Mouse (Mus musculus) ES-Bruce4 (cell line): ENCODE measurements around the gene Itga1. TPM values are rescaled to one million over a fixed set of nuclear protein-coding genes. Genes with fewer than 3 reads are reported as not detected.

ENCODE experiments used
- H3K27ac ChIP-seq: 2 replicates; pipeline ENCODE4 v1.5.1; 2012; ENCODE audit warnings: low read length, inconsistent platforms; ENCODE audit not compliant: insufficient read depth
- H3K27me3 ChIP-seq: 2 replicates; pipeline ENCODE4 v1.6.1; 2012; ENCODE audit warnings: mild to moderate bottlenecking, low read length, inconsistent platforms; ENCODE audit not compliant: control insufficient read depth, poor library complexity, insufficient read depth, severe bottlenecking
- H3K36me3 ChIP-seq: 2 replicates; pipeline ENCODE4 v1.6.1; 2012; ENCODE audit warnings: inconsistent platforms, mild to moderate bottlenecking, low read length, moderate library complexity; ENCODE audit not compliant: control insufficient read depth, poor library complexity, insufficient read depth, severe bottlenecking
- H3K4me1 ChIP-seq: one replicate; pipeline ENCODE4 v1.8.1; 2011; ENCODE audit warnings: low read length; ENCODE audit not compliant: control insufficient read depth, insufficient read depth
- H3K4me3 ChIP-seq: 2 replicates; pipeline ENCODE4 v1.5.1; 2011; ENCODE audit warnings: low read depth, mild to moderate bottlenecking, low read length
- H3K9ac ChIP-seq: 2 replicates; pipeline ENCODE4 v1.6.1; 2012; ENCODE audit warnings: low read depth, mild to moderate bottlenecking, inconsistent platforms; ENCODE audit not compliant: poor library complexity, severe bottlenecking
- H3K9me3 ChIP-seq: replicated peaks from 2 replicates; pipeline ENCODE4 v1.6.1; 2012; ENCODE audit warnings: mild to moderate bottlenecking, low read length, inconsistent platforms; ENCODE audit not compliant: control insufficient read depth, poor library complexity, insufficient read depth, severe bottlenecking
- CTCF ChIP-seq: IDR thresholded peaks from one replicate; pipeline ENCODE4 v1.8.1; 2011; ENCODE audit warnings: low read depth, low read length
- EP300 ChIP-seq: IDR thresholded peaks from 2 replicates; pipeline ENCODE4 v1.6.1; 2011; ENCODE audit warnings: low read depth, low read length; ENCODE audit not compliant: insufficient read depth
- POLR2A ChIP-seq: IDR thresholded peaks from one replicate; pipeline ENCODE4 v1.8.1; 2011; ENCODE audit warnings: low read length; ENCODE audit not compliant: insufficient read depth
- polyA plus RNA-seq: library from polyadenylated mRNA; stranded (reverse); fragments of >200 nt; gene quantifications from 2 replicates; pipeline ENCODE4 v1.2.4, GENCODE M21; 2011; ENCODE audit warnings: low read depth; ENCODE audit not compliant: missing spikeins, insufficient read depth, insufficient read length

The Itga1 gene
- polyA plus RNA-seq, 1 experiment, result 5.2 TPM

GRCm38 (mm10) chr13:115077346-115078134 is 24.2 kb downstream of the Itga1 start:
- Histone ChIP-seq H3K27me3 (no peaks in the 10 kb centered on the region), H3K36me3 (no peaks in the 10 kb centered on the region), H3K4me3 (no peak overlapping the region), H3K4me1 (peaks cover 3% of the 10 kb centered on the region), H3K9ac (no peak overlapping the region), H3K9me3 (peaks cover 3% of the 10 kb centered on the region; the same call in 1 of the 2 replicates), H3K27ac (no peak overlapping the region)
- TF ChIP-seq CTCF, result no peak
- no peak for TF ChIP-seq POLR2A
- no peak for TF ChIP-seq EP300

GRCm38 (mm10) chr13:115072386-115072785 is 29.4 kb downstream of the Itga1 start:
- TF ChIP-seq POLR2A, result no peak
- TF ChIP-seq EP300, result no peak
- TF ChIP-seq CTCF, result no peak
- Histone ChIP-seq H3K27ac (no peak overlapping the region), H3K36me3 (no peaks in the 10 kb centered on the region), H3K9me3 (no peaks in the 10 kb centered on the region), H3K9ac (no peak overlapping the region), H3K4me3 (no peak overlapping the region), H3K27me3 (no peaks in the 10 kb centered on the region), H3K4me1 (peaks cover 2% of the 10 kb centered on the region)

GRCm38 (mm10) chr13:115071431-115071830 is 30.3 kb downstream of the Itga1 start:
- Histone ChIP-seq H3K9me3 (no peaks in the 10 kb centered on the region), H3K9ac (no peak overlapping the region), H3K27me3 (no peaks in the 10 kb centered on the region), H3K36me3 (no peaks in the 10 kb centered on the region), H3K4me3 (no peak overlapping the region), H3K27ac (no peak overlapping the region), H3K4me1 (no peaks in the 10 kb centered on the region)
- TF ChIP-seq POLR2A (no peak), CTCF (no peak), EP300 (no peak)

GRCm38 (mm10) chr13:115067968-115068330 is 33.8 kb downstream of the Itga1 start:
- H3K27me3 ChIP-seq, result no peaks in the 10 kb centered on the region
- no peaks in the 10 kb centered on the region for H3K9me3 ChIP-seq
- no peak overlapping the region for H3K9ac ChIP-seq
- TF ChIP-seq CTCF (no peak), EP300 (no peak), POLR2A (no peak)
- H3K36me3 ChIP-seq, result no peaks in the 10 kb centered on the region
- H3K4me3 ChIP-seq, result no peak overlapping the region
- no peak overlapping the region for H3K27ac ChIP-seq
- H3K4me1 ChIP-seq, result no peaks in the 10 kb centered on the region

GRCm38 (mm10) chr13:115067324-115067967 is 34.3 kb downstream of the Itga1 start:
- no peaks in the 10 kb centered on the region for H3K27me3 ChIP-seq
- H3K36me3 ChIP-seq, result no peaks in the 10 kb centered on the region
- no peaks in the 10 kb centered on the region for H3K4me1 ChIP-seq
- H3K9ac ChIP-seq, result no peak overlapping the region
- H3K9me3 ChIP-seq, result no peaks in the 10 kb centered on the region
- TF ChIP-seq POLR2A, result no peak
- TF ChIP-seq EP300, result no peak
- TF ChIP-seq CTCF, result no peak
- no peak overlapping the region for H3K4me3 ChIP-seq
- H3K27ac ChIP-seq, result no peak overlapping the region

- TF ChIP-seq EP300 (no peak), CTCF (no peak), POLR2A (no peak)
- H3K27me3 ChIP-seq, result no peaks in the 10 kb centered on the region
- no peak overlapping the region for H3K4me3 ChIP-seq
Observed at GRCm38 (mm10) chr13:115057555-115057954, 44.2 kb downstream of the Itga1 start.

More at GRCm38 (mm10) chr13:115057555-115057954, 44.2 kb downstream of the Itga1 start:
- Histone ChIP-seq H3K9ac (no peak overlapping the region), H3K4me1 (no peaks in the 10 kb centered on the region), H3K27ac (no peak overlapping the region), H3K36me3 (no peaks in the 10 kb centered on the region), H3K9me3 (no peaks in the 10 kb centered on the region)
